Mouse (Mus musculus) left cerebral cortex, adult 2 months (tissue): ENCODE results near the gene Adgre1. TPM values are rescaled to one million over a fixed set of nuclear protein-coding genes. Genes with fewer than 3 reads are reported as not detected.

ENCODE experiments used
- DNase-seq, 2 experiments: peaks; one replicate each; pipeline ENCODE4 v3.0.0; 2021 to 2022; ENCODE audit warnings: low spot score in 2 of 2, mixed read lengths in 1 of 2; ENCODE audit errors: extremely low spot score in 1 of 2
- H3K27ac ChIP-seq: fragments of 200-600 bp; 2 replicates; pipeline ENCODE4 v1.8.1; 2022
- H3K4me3 ChIP-seq: fragments of 200-600 bp; 2 replicates; pipeline ENCODE4 v1.8.1; 2022
- CTCF ChIP-seq: fragments of 200-600 bp; IDR thresholded peaks from 2 replicates; pipeline ENCODE4 v1.8.1; 2022; ENCODE audit warnings: antibody characterized with exemption, mild to moderate bottlenecking, moderate library complexity
- intact Hi-C: fragments of 180-260 bp; cut with DNase I; formaldehyde crosslinking; loops from one replicate; pipeline ENCODE4 v1.15.1; 2025
- total RNA-seq, 2 experiments: library from RNA; stranded (reverse); gene quantifications; 2 replicates each; pipeline ENCODE4 v1.2.3; 2021

The Adgre1 gene
- total RNA-seq, 2 experiments from 2014 or later, result 2.8 to 4.6 TPM

- DNase-seq, result no peak
- Histone ChIP-seq H3K27ac (no peak overlapping the region), H3K4me3 (no peak overlapping the region)
- intact Hi-C loops, result no loop called here
- no peak for TF ChIP-seq CTCF
These were observed 16.9 kb upstream of the Adgre1 start for GRCm38 (mm10) chr17:57341568-57341967.

- intact Hi-C loops, result no loop called here
- DNase-seq, result no peak
- TF ChIP-seq CTCF, result no peak
- H3K27ac ChIP-seq, result no peak overlapping the region
- no peak overlapping the region for H3K4me3 ChIP-seq
These were observed 14.3 kb upstream of the Adgre1 start for GRCm38 (mm10) chr17:57344029-57344707.

GRCm38 (mm10) chr17:57347017-57347416, 11.5 kb upstream of the Adgre1 start:
- DNase-seq, result no peak
- H3K27ac ChIP-seq, result no peak overlapping the region
- intact Hi-C loops, result no loop called here
- H3K4me3 ChIP-seq, result no peak overlapping the region
- TF ChIP-seq CTCF, result no peak

GRCm38 (mm10) chr17:57347781-57348180, 10.7 kb upstream of the Adgre1 start:
- Histone ChIP-seq H3K4me3 (no peak overlapping the region), H3K27ac (no peak overlapping the region)
- intact Hi-C loops, result no loop called here
- no peak for DNase-seq
- TF ChIP-seq CTCF, result no peak

- DNase-seq, result no peak
- H3K27ac ChIP-seq, result no peak overlapping the region
- H3K4me3 ChIP-seq, result no peak overlapping the region
- intact Hi-C loops, result no loop called here
- TF ChIP-seq CTCF, result no peak
These were observed 9.4 kb upstream of the Adgre1 start for GRCm38 (mm10) chr17:57349067-57349466.

- no peak overlapping the region for H3K27ac ChIP-seq
- no peak for DNase-seq
- intact Hi-C loops, result loop anchor here (10.0 kb wide), 1 partner anchor 325 kb away; no protein-coding TSS in a partner anchor
- no peak for TF ChIP-seq CTCF
- no peak overlapping the region for H3K4me3 ChIP-seq
These were observed 8.3 kb upstream of the Adgre1 start for GRCm38 (mm10) chr17:57350212-57350611.

GRCm38 (mm10) chr17:57351107-57351506, 7.4 kb upstream of the Adgre1 start:
- DNase-seq, result no peak
- no peak overlapping the region for H3K27ac ChIP-seq
- TF ChIP-seq CTCF, result no peak
- H3K4me3 ChIP-seq, result no peak overlapping the region
- intact Hi-C loops, result loop anchor here (10.0 kb wide), 1 partner anchor 324 kb away; no protein-coding TSS in a partner anchor

GRCm38 (mm10) chr17:57359485-57360241, 1.2 kb downstream of the Adgre1 start:
- intact Hi-C loops, result loop anchor here (10.0 kb wide), 1 partner anchor 315 kb away; no protein-coding TSS in a partner anchor
- TF ChIP-seq CTCF, result no peak
- no peak overlapping the region for H3K4me3 ChIP-seq
- DNase-seq, result no peak
- H3K27ac ChIP-seq, result no peak overlapping the region

Other genes with a start within 250 kb of the Adgre1 start
- gene Cd70, start 208.9 kb upstream of the Adgre1 start, total RNA-seq, result under 1 TPM in 1 of 2 experiments, not detected in 1; 0.58 TPM
- not detected for gene Tnfsf14, start 164.5 kb upstream of the Adgre1 start, total RNA-seq
- under 1 TPM; 0.29 to 0.42 TPM for gene C3, start 130.6 kb upstream of the Adgre1 start, total RNA-seq
- gene Gpr108, start 110.2 kb upstream of the Adgre1 start, total RNA-seq, result 10 to 100 TPM; 24.4 to 24.7 TPM
- gene Trip10, start 109.2 kb upstream of the Adgre1 start, total RNA-seq, result 10 to 100 TPM in 1 of 2 experiments, 1 to 10 TPM in 1; 9.9 to 10.5 TPM
- gene Vav1, start 79.6 kb upstream of the Adgre1 start, total RNA-seq, result 1 to 10 TPM; 3.1 to 3.5 TPM
- under 1 TPM; 0.02 to 0.05 TPM for gene Vmn2r120, start 186.8 kb downstream of the Adgre1 start, total RNA-seq